Mouse (Mus musculus) embryonic fibroblast, embryonic 13.5 days (primary cell): Measurements from ENCODE around the gene Cbx4. TPM values are rescaled to one million over a fixed set of nuclear protein-coding genes. Genes with fewer than 3 reads are reported as not detected.

Source experiments
- H3K27ac ChIP-seq: 2 replicates; pipeline ENCODE4 v1.5.1; 2012; ENCODE audit warnings: low read length, control low read depth, inconsistent platforms; ENCODE audit not compliant: insufficient read depth
- H3K4me1 ChIP-seq: 2 replicates; pipeline ENCODE4 v1.6.1; 2011; ENCODE audit warnings: low read length; ENCODE audit not compliant: control insufficient read depth, insufficient read depth
- H3K4me3 ChIP-seq: 2 replicates; pipeline ENCODE4 v1.5.1; 2011; ENCODE audit warnings: mild to moderate bottlenecking, control low read depth, low read length; ENCODE audit not compliant: insufficient read depth
- CTCF ChIP-seq: IDR thresholded peaks from 2 replicates; pipeline ENCODE4 v1.5.1; 2011; ENCODE audit warnings: mild to moderate bottlenecking, control low read depth, low read length, moderate library complexity, borderline replicate concordance; ENCODE audit not compliant: insufficient read depth
- POLR2A ChIP-seq: IDR thresholded peaks from 2 replicates; pipeline ENCODE4 v1.6.1; 2011; ENCODE audit warnings: low read depth, mild to moderate bottlenecking, control low read depth, low read length, moderate library complexity
- polyA plus RNA-seq: library from polyadenylated mRNA; stranded (reverse); fragments of >200 nt; gene quantifications from 2 replicates; pipeline ENCODE4 v1.2.4, GENCODE M21; 2011; ENCODE audit warnings: low read depth; ENCODE audit not compliant: missing spikeins, insufficient read length

Cbx4 gene
- polyA plus RNA-seq, 1 experiment: 11.8 TPM

- H3K4me3 ChIP-seq: no peak overlapping the region
Measured at GRCm38 (mm10) chr11:119078691-119079444, 7.2 kb downstream of the Cbx4 start.

DNA sequence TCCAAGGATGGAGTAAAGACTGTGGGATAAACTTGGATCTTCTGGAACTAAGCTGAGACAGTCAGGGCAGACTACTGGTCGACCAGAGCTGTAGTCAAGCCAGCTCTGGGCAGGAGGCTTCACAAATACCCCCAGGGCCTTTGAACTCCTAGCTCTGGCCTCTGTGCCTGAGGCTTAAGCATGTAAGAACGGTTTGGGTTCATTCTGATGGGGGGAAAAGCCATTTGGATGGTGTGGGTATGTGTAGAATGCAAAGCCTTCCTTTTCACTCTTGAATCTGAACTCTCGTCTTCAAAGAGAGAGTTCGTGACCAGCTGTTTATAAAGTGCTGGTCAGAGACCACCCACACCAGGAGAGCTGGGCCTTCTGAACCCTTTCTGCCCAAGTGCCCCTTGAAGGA lies 8.3 kb downstream of the Cbx4 start:
- Histone ChIP-seq H3K4me1 (peaks cover 7% of the 10 kb centered on the region; the same call in 1 of the 2 replicates), H3K4me3 (no peak overlapping the region), H3K27ac (no peak overlapping the region)
- TF ChIP-seq CTCF (no peak), POLR2A (no peak)

More at GRCm38 (mm10) chr11:119078691-119079444, 7.2 kb downstream of the Cbx4 start:
- TF ChIP-seq CTCF (no peak), POLR2A (no peak)
- Histone ChIP-seq H3K27ac (no peak overlapping the region), H3K4me1 (peaks cover 12% of the 10 kb centered on the region)

GRCm38 (mm10) chr11:119075805-119076204 lies 10.2 kb downstream of the Cbx4 start:
- Histone ChIP-seq H3K27ac (no peak overlapping the region), H3K4me1 (peaks cover 3% of the 10 kb centered on the region; the same call in 1 of the 2 replicates), H3K4me3 (no peak overlapping the region)
- TF ChIP-seq POLR2A (no peak), CTCF (no peak)

DNA sequence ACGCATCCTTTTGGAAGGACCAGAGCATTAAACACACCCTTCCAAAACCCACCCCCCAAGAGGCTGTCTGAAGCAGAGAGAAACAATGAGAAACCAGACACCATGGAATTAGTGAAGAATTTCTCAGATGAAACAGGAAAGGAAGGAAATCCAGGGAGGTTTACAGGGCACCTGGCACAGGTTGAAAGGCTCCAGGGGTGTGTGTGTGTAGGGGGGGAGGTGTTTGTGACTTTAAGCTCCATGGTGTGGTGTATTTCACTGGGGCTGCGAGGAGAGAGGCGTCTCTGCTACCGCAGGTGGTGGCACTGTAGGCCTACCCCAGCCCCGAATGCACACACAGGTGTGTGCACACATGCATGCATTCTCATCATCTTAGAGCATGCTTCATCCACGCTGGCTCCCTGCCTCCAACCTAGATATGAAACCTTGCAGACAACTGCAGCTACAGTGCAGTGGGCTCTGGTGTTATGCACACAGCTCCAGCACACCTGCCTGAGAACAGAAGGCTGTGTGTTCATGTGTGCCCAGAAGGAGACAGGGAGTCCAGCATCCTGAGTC lies 12.1 kb downstream of the Cbx4 start:
- no peak overlapping the region for H3K4me3 ChIP-seq
- H3K4me1 ChIP-seq: peaks cover under 1% of the 10 kb centered on the region; the same call in 1 of the 2 replicates
- TF ChIP-seq POLR2A (no peak), CTCF (no peak)
- no peak overlapping the region for H3K27ac ChIP-seq

GRCm38 (mm10) chr11:119072986-119073385 lies 13.0 kb downstream of the Cbx4 start:
- no peak overlapping the region for H3K4me3 ChIP-seq
- H3K27ac ChIP-seq: no peak overlapping the region
- H3K4me1 ChIP-seq: no peaks in the 10 kb centered on the region
- TF ChIP-seq CTCF (no peak), POLR2A (no peak)

DNA sequence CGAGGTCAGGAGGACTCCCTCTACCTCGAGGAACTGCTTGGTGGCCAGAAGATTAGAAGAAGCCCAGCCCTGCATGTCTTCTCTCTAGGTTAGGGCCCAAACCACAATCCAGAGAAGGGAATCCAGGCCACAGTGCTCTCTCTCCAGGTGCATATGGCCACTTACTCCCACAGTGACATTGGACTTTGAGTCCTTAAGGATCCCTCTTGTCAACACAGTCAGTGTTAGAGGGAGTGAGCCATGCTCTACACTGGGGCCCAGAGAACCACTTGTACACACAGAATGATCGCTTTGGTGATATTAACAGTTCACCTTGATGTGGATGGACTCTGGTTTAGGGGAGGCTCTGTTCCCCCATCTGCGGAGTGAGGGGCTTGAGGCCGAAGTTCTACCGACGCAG lies 13.8 kb downstream of the Cbx4 start:
- no peak overlapping the region for H3K27ac ChIP-seq
- no peaks in the 10 kb centered on the region for H3K4me1 ChIP-seq
- TF ChIP-seq POLR2A (no peak), CTCF (no peak)
- no peak overlapping the region for H3K4me3 ChIP-seq

GRCm38 (mm10) chr11:119066841-119067240 lies 19.2 kb downstream of the Cbx4 start:
- Histone ChIP-seq H3K4me3 (no peak overlapping the region), H3K4me1 (no peaks in the 10 kb centered on the region), H3K27ac (no peak overlapping the region)
- TF ChIP-seq POLR2A: no peak
- no peak for TF ChIP-seq CTCF

DNA sequence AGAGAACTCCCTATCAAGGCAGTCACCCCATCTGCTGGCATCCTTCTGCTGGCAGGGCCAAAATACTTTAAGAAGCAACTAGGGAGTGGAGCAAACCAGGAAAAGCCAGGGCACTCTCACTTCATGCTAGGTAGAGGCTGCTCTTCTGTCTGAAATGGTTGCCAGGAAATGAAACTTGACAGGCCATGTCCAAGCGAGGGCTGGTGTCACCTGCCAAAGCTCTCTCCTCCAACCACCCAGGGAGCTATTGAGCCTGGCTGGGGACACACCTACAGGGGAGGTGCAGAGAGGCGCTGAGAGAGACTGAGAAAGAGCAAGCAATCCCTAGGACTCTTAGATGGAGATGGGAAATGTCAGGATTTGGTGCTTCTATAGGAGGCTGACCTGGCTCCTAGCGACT lies 26.8 kb downstream of the Cbx4 start:
- Histone ChIP-seq H3K4me1 (peaks cover 1% of the 10 kb centered on the region; the same call in 1 of the 2 replicates), H3K27ac (no peak overlapping the region), H3K4me3 (no peak overlapping the region)
- no peak for TF ChIP-seq POLR2A
- no peak for TF ChIP-seq CTCF

DNA sequence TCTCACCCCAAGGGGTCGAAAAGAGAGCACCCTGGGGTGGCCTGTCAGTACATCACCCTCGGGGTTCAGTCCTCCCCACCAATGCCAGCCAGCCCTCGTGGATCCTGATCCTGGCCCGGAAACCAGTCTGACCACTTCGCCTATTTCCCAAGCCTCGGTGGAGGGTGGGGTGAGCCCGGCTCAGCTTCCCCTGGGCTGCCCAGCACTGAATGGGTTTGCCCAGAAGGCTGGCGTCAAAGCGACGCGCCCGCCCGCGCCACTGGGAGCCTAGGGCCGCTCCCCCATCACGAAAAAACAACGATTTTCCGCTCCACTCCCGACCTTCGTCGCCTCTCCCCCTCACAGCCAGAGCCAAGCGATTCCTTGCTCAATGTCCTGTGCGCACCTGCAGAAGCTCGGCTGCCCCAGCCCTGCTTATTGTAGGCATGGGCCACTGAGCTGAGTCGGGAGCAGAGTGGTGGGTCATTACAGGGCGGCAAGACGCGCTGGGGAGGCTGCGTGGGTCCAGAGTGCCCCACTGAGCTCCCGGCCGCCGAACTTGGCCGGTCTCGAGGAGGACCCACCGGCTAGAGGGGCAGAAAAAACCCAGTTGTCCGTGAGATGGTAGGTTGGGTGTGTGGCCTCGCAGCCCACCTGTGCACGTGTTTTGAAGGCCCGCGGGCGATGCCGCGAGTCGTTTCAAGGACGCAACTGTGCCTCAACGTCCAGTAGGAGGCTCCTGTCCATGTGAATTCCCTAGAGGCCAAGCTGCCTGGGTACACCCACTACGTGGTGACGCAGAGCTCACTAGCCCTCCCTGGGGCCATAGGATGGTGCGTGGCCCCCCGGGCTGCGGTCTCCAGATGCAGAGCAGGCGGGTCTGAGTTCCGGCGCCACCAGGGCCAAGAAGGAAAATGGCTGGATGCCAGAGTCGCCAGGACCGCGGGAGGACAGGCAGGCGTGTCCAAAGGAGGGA lies 27.7 kb downstream of the Cbx4 start:
- Histone ChIP-seq H3K4me1 (peaks cover 2% of the 10 kb centered on the region; the same call in 1 of the 2 replicates), H3K27ac (no peak overlapping the region), H3K4me3 (no peak overlapping the region)
- peak; percentile 20; the same call in 1 of the 2 replicates for TF ChIP-seq CTCF
- no peak for TF ChIP-seq POLR2A

DNA sequence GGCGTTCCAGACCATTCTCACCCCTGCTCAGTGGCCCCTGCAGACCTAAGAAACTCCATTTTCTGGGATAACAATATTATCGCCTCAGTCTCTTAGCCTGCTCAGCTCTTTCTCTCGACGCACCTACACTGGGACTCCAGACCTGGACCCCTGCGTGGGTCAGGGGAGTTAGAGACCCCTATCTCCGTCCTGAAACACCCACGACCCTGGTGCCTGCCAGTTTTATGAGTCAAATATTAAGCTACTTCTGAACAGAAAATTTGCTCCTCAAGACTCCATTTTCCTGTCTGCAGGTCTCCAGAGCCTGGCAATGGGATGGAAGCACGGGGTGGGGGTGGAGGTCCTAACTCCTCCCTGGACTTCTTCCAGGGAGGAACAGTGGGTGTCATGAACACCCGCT lies 28.7 kb downstream of the Cbx4 start:
- no peak overlapping the region for H3K27ac ChIP-seq
- H3K4me3 ChIP-seq: peak overlapping the region; percentile 56; the same call in 1 of the 2 replicates
- H3K4me1 ChIP-seq: peaks cover 6% of the 10 kb centered on the region
- TF ChIP-seq POLR2A: no peak
- TF ChIP-seq CTCF: no peak
